Mouse (Mus musculus): ENCODE measurements around the gene Wwox. TPM values are rescaled to one million over a fixed set of nuclear protein-coding genes. Genes with fewer than 3 reads are reported as not detected.

The Wwox gene
- polyA plus RNA-seq, 1 experiment = 12.4 TPM

DNA sequence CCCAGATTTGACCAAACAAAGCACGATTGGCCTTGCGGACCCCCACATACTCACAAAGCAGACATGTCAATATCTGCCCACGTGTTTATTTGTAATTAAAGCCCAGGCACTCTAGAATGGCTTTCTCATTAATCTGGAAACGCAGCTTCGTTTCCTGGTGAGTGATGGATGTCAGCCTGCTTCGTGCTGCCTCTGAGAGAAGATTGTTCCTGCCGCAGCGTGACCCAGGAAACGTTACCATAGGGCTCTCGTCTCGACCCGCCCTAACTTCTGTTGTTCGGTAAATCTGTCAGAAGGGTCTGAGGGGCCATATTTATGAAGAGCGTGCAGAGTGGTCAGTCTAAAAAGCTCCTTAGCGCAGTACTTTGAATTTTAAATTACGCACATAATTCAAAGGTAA is 164.9 kb downstream of the Wwox start:
- no peak overlapping the region for H3K4me3 ChIP-seq (ENCODE audit: insufficient read depth, low read length)
- peaks cover 5% of the 10 kb centered on the region for H3K4me1 ChIP-seq (ENCODE audit: control insufficient read depth, insufficient read depth, low read length)
- no peak overlapping the region for H3K27ac ChIP-seq (ENCODE audit: insufficient read depth, low read depth, low read length)
- no peak for TF ChIP-seq CTCF (IDR thresholded peaks at IDR 0.05; ENCODE audit: low read depth, low read length)
- no peak for TF ChIP-seq POLR2A (IDR thresholded peaks at IDR 0.05; ENCODE audit: borderline replicate concordance, low read depth, low read length)

DNA sequence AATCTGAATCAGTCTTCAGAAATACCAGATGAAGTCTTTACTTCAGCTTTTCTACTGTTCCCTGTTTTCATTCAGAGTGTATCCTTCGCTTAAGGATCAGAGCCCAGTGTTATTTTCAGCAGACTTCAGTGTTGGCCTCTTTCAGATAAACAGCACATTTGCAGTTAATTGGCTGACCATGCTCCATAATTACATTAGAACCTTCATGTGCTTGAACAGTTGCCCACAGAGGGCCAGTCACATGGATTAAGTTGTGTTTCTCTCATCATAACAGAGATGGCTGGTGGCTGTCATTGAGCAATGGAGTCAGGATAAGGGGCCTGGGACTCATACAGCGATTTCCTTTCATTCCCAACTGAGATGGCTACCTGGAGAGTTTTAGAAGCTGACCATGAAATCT is 166.2 kb downstream of the Wwox start:
- TF ChIP-seq POLR2A (IDR thresholded peaks at IDR 0.05; ENCODE audit: borderline replicate concordance, low read depth, low read length) (no peak), CTCF (IDR thresholded peaks at IDR 0.05; ENCODE audit: low read depth, low read length) (no peak)
- H3K27ac ChIP-seq (ENCODE audit: insufficient read depth, low read depth, low read length) = no peak overlapping the region

DNA sequence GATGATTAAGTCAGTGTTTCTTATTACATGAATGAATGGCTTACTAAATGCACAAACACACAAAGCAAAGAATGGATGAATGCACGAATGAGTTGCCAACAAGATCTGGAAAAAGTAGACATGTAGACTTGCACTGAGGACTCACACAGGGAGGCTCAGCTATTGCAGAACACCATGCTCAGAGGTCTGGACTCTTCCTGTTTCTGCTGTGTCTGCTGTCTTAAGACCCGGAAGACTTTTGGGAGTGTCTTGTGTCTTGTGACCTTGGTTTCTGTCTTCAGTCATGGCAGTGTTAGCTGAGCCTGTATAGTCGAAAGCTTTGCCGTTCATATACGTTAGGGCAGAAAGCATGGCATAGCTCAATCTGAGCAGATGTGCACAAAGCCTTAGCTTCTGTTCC is 169.9 kb downstream of the Wwox start:
- peaks cover 8% of the 10 kb centered on the region for H3K4me1 ChIP-seq (ENCODE audit: control insufficient read depth, insufficient read depth, low read length)
- no peak overlapping the region for H3K4me3 ChIP-seq (ENCODE audit: insufficient read depth, low read length)
- no peak overlapping the region for H3K27ac ChIP-seq (ENCODE audit: insufficient read depth, low read depth, low read length)
- TF ChIP-seq POLR2A (IDR thresholded peaks at IDR 0.05; ENCODE audit: borderline replicate concordance, low read depth, low read length) (no peak), CTCF (IDR thresholded peaks at IDR 0.05; ENCODE audit: low read depth, low read length) (no peak)

More for the DNA sequence above, 166.2 kb downstream of the Wwox start:
- Histone ChIP-seq H3K4me3 (ENCODE audit: insufficient read depth, low read length) (no peak overlapping the region), H3K4me1 (ENCODE audit: control insufficient read depth, insufficient read depth, low read length) (peaks cover 11% of the 10 kb centered on the region)

DNA sequence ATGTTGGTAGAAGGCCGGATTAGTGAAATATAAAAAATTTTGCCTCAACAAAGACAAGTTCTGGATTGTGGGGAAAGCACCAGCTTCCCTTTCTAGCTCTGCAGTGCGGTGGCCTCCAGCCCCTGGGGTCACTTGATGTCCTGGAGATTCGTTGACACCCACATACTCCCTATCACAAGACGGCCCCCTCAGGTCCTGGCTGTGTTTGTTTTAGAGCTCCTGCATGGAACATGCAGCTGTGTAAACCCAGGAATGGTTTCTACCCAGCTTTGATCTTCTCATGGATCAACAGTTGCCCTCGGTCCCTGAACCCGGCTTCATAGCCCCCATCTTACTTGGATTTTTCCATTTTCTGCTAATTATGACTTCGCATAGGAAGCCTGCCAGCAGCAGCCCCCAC is 171.6 kb downstream of the Wwox start:
- TF ChIP-seq CTCF (IDR thresholded peaks at IDR 0.05; ENCODE audit: low read depth, low read length) = no peak
- TF ChIP-seq POLR2A (IDR thresholded peaks at IDR 0.05; ENCODE audit: borderline replicate concordance, low read depth, low read length) = no peak
- peaks cover 15% of the 10 kb centered on the region for H3K4me1 ChIP-seq (ENCODE audit: control insufficient read depth, insufficient read depth, low read length)
- H3K4me3 ChIP-seq (ENCODE audit: insufficient read depth, low read length) = no peak overlapping the region
- H3K27ac ChIP-seq (ENCODE audit: insufficient read depth, low read depth, low read length) = no peak overlapping the region

DNA sequence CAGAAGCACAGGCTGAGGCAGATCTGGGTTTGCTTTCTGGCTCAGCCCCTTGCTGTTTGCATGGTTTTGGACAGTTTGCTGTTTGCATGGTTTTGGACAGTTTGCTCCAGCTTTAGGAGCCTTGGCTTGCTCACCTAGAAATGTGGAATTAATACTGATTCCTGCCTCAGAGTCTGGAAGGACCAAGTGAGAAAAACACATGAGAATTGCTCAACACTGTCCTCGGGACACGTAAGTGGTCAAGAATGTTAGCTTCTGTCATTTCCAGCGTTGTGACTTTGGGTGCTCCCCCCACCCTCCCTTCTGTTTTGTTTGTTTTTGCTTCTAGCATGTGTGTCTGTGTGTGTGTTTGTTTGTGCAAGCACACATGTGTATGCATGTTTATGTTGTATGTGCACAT is 172.6 kb downstream of the Wwox start:
- Histone ChIP-seq H3K4me3 (ENCODE audit: insufficient read depth, low read length) (no peak overlapping the region), H3K4me1 (ENCODE audit: control insufficient read depth, insufficient read depth, low read length) (peaks cover 18% of the 10 kb centered on the region), H3K27ac (ENCODE audit: insufficient read depth, low read depth, low read length) (no peak overlapping the region)
- no peak for TF ChIP-seq POLR2A (IDR thresholded peaks at IDR 0.05; ENCODE audit: borderline replicate concordance, low read depth, low read length)
- TF ChIP-seq CTCF (IDR thresholded peaks at IDR 0.05; ENCODE audit: low read depth, low read length) = no peak

DNA sequence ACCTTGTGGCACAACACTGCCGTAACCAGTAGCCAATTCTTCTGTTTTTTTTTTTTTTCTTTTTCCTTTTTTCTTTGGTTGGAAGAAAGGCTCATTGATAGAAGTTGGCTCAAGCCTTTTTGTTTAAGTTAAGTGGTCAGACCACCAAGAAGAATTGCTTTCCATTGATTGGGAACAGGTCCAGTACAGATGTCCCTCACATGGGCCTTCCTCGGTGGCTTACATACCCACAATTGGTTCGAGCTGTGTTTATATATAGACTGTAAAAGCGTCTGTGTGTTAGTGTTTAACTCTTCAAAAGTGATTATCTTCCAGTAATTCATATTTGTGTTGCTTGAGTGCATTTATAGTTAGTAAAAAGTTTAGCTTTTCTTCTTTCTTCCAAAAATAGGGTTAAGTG is 176.0 kb downstream of the Wwox start:
- no peak overlapping the region for H3K4me3 ChIP-seq (ENCODE audit: insufficient read depth, low read length)
- H3K27ac ChIP-seq (ENCODE audit: insufficient read depth, low read depth, low read length) = no peak overlapping the region

DNA sequence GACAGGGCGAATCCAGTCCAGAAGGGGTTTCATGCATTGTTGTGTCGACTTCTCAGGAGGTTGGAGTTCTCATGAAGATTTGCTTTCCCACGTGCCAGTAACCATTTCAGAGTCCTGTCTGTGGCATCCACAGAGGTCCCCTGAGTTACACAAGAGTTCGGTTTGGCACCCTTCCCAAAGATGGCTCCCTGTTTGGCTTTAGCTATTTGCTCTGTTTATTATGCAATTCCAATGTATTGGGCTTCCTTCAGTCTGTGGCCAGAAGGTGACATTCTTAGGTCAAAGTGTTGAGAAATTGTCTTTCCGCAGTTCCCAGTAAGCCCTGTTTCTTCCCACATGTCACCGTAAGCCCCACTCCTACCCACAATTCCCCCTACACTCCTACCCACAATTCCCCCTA is 176.5 kb downstream of the Wwox start:
- no peak for TF ChIP-seq POLR2A (IDR thresholded peaks at IDR 0.05; ENCODE audit: borderline replicate concordance, low read depth, low read length)
- no peak for TF ChIP-seq CTCF (IDR thresholded peaks at IDR 0.05; ENCODE audit: low read depth, low read length)
- peak overlapping the region; percentile 24; the same call in 1 of the 2 replicates for H3K27ac ChIP-seq (ENCODE audit: insufficient read depth, low read depth, low read length)
- peaks cover 9% of the 10 kb centered on the region for H3K4me1 ChIP-seq (ENCODE audit: control insufficient read depth, insufficient read depth, low read length)
- H3K4me3 ChIP-seq (ENCODE audit: insufficient read depth, low read length) = no peak overlapping the region

More for the DNA sequence above, 176.0 kb downstream of the Wwox start:
- peaks cover 9% of the 10 kb centered on the region for H3K4me1 ChIP-seq (ENCODE audit: control insufficient read depth, insufficient read depth, low read length)
- no peak for TF ChIP-seq CTCF (IDR thresholded peaks at IDR 0.05; ENCODE audit: low read depth, low read length)
- no peak for TF ChIP-seq POLR2A (IDR thresholded peaks at IDR 0.05; ENCODE audit: borderline replicate concordance, low read depth, low read length)

DNA sequence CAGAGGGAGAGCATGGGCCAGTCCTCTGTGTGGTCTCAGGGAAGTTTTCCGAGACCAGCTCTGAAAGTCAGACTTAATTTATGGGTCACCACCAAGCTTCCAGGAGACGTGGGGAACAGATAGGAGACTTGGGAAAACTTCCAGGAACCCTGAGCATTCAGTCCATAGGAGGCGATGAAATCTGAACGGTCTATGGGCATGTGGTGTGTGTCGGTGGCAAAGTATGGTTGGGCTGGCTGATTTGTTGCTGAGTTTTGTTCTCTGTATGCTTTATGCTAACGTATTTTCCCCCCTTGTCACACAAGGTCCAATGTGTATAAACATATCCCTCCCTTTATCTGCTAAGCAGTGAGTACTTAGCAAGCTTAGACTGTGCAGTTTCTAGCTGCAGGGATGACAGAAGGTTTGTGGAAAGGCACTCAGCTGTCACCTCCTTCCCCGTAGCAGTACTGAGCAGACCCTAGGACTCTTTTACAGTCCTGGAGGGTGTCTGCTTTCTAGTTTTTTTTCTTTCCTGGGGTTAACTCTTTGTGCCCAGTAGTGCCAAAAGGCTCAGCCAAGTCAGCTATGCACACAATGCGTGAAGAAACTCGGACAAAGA is 179.6 kb downstream of the Wwox start:
- no peak for TF ChIP-seq POLR2A (IDR thresholded peaks at IDR 0.05; ENCODE audit: borderline replicate concordance, low read depth, low read length)
- no peak for TF ChIP-seq CTCF (IDR thresholded peaks at IDR 0.05; ENCODE audit: low read depth, low read length)
- no peak overlapping the region for H3K27ac ChIP-seq (ENCODE audit: insufficient read depth, low read depth, low read length)
- peaks cover 9% of the 10 kb centered on the region for H3K4me1 ChIP-seq (ENCODE audit: control insufficient read depth, insufficient read depth, low read length)
- H3K4me3 ChIP-seq (ENCODE audit: insufficient read depth, low read length) = no peak overlapping the region

DNA sequence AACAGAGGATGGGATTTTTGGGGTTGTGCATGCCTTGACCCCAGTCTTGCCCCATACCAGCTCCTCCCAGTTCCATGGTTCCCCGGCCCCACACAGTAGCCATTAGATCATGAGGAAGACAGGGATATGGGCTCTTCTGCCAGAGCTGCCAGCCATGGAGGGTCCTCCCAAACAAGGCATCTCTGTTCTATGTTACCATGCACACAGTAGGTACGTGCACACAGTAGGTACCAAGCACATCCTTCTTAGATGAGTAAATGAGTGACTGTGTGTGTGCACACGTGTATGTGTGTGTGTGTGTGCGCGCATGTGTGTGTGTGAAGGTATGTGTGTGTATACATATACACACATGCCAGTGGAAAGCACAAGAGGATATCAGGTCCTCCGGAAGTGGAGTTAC is 185.9 kb downstream of the Wwox start:
- Histone ChIP-seq H3K4me1 (ENCODE audit: control insufficient read depth, insufficient read depth, low read length) (peaks cover 6% of the 10 kb centered on the region), H3K27ac (ENCODE audit: insufficient read depth, low read depth, low read length) (no peak overlapping the region), H3K4me3 (ENCODE audit: insufficient read depth, low read length) (no peak overlapping the region)
- TF ChIP-seq POLR2A (IDR thresholded peaks at IDR 0.05; ENCODE audit: borderline replicate concordance, low read depth, low read length) (no peak), CTCF (IDR thresholded peaks at IDR 0.05; ENCODE audit: low read depth, low read length) (no peak)

DNA sequence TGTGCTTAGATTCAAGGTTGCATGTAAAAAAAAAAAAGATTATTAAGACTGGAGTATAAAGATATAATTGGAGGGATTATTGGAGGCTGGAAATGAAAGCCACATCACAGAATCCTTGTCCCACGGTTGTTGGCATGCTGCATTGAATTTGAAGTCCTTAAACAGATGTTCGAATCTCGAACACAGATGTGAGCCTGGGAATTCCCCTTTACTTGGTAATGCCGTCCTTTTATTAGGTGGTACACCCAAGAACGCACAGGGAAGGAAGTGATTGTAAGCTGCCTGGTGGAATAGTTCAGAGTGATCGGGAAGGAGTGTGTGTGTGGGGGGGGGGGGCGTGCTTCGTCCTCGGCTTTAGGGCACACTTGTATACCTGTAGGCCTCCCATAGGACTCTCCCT is 187.4 kb downstream of the Wwox start:
- H3K4me3 ChIP-seq (ENCODE audit: insufficient read depth, low read length) = no peak overlapping the region

More for the DNA sequence above, 187.4 kb downstream of the Wwox start:
- TF ChIP-seq POLR2A (IDR thresholded peaks at IDR 0.05; ENCODE audit: borderline replicate concordance, low read depth, low read length) = no peak
- TF ChIP-seq CTCF (IDR thresholded peaks at IDR 0.05; ENCODE audit: low read depth, low read length) = no peak
- Histone ChIP-seq H3K4me1 (ENCODE audit: control insufficient read depth, insufficient read depth, low read length) (peaks cover 6% of the 10 kb centered on the region), H3K27ac (ENCODE audit: insufficient read depth, low read depth, low read length) (no peak overlapping the region)
